Mouse (Mus musculus) forebrain, embryonic 10.5 days (tissue): Measurements from ENCODE around the gene Arpc1b. TPM values are rescaled to one million over a fixed set of nuclear protein-coding genes. Genes with fewer than 3 reads are reported as not detected.
"Not testable (repeated sequence)": the region's sequence is repeated elsewhere in the genome, so short reads cannot be mapped to it uniquely, and the experiment has no call there.

ENCODE experiments used
- DNase-seq: peaks from one replicate; pipeline ENCODE4 v3.0.0-alpha.2; 2017; ENCODE audit warnings: low spot score; ENCODE audit errors: extremely low spot score
- H3K27ac ChIP-seq: fragments of 300-500 bp; sonication (generic); 2 replicates; pipeline ENCODE4 v1.5.1; 2016; ENCODE audit warnings: mild to moderate bottlenecking
- H3K27me3 ChIP-seq: fragments of 300-500 bp; sonication (generic); 2 replicates; pipeline ENCODE4 v1.6.1; 2016; ENCODE audit warnings: mild to moderate bottlenecking; ENCODE audit not compliant: poor library complexity, severe bottlenecking
- H3K36me3 ChIP-seq: fragments of 300-500 bp; sonication (generic); replicated peaks from 2 replicates; pipeline ENCODE4 v1.6.1; 2016; ENCODE audit warnings: mild to moderate bottlenecking, moderate library complexity
- H3K4me1 ChIP-seq: fragments of 300-500 bp; sonication (generic); 2 replicates; pipeline ENCODE4 v1.6.1; 2016
- H3K4me3 ChIP-seq: fragments of 300-500 bp; sonication (generic); 2 replicates; pipeline ENCODE4 v1.5.1; 2016; ENCODE audit warnings: mild to moderate bottlenecking, moderate library complexity
- H3K9me3 ChIP-seq: fragments of 300-500 bp; sonication (generic); 2 replicates; pipeline ENCODE4 v1.6.1; 2016; ENCODE audit warnings: mild to moderate bottlenecking, moderate library complexity
- WGBS: fragments of 180-500 bp; shearing (Covaris S2); methylation state at CpG from one replicate; pipeline ENCODE4 v1.1.7; 2016; 5-methylcytosine and 5-hydroxymethylcytosine counted together
- polyA plus RNA-seq: library from polyadenylated mRNA; unstranded; fragments of >200 nt; fragmentation: Nextera tagmentation; extraction: Ambion mirVana; gene quantifications from 2 replicates; pipeline ENCODE4 v1.2.1, GENCODE M21; 2016

Gene Arpc1b
- polyA plus RNA-seq, 1 experiment from 2014 or later: 82.9 TPM

GRCm38 (mm10) chr5:145096195-145096594 lies 17.8 kb upstream of the Arpc1b start:
- 87% methylated on average over 4 of the region's 4 CpGs for WGBS
- H3K4me3 ChIP-seq: no peak overlapping the region
- peaks cover 98% of the 10 kb centered on the region for H3K36me3 ChIP-seq
- no peaks in the 10 kb centered on the region for H3K27me3 ChIP-seq
- H3K4me1 ChIP-seq: no peaks in the 10 kb centered on the region
- no peak overlapping the region for H3K27ac ChIP-seq
- no peak for DNase-seq
- no peaks in the 10 kb centered on the region for H3K9me3 ChIP-seq

GRCm38 (mm10) chr5:145098340-145098821 lies 15.6 kb upstream of the Arpc1b start:
- no peak for DNase-seq
- Histone ChIP-seq H3K27ac (no peak overlapping the region), H3K36me3 (peaks cover 98% of the 10 kb centered on the region), H3K4me1 (no peaks in the 10 kb centered on the region), H3K9me3 (no peaks in the 10 kb centered on the region), H3K4me3 (no peak overlapping the region), H3K27me3 (no peaks in the 10 kb centered on the region)
- 92% methylated on average over 10 of the region's 10 CpGs for WGBS

GRCm38 (mm10) chr5:145100960-145101359 lies 13.1 kb upstream of the Arpc1b start:
- WGBS: 98% methylated on average over 9 of the region's 9 CpGs
- H3K27me3 ChIP-seq: no peaks in the 10 kb centered on the region

GRCm38 (mm10) chr5:145101451-145101850 lies 12.6 kb upstream of the Arpc1b start:
- 95% methylated on average over 11 of the region's 11 CpGs for WGBS
- DNase-seq, H3K27me3 ChIP-seq, H3K4me1 ChIP-seq, H3K4me3 ChIP-seq, H3K27ac ChIP-seq, H3K9me3 ChIP-seq: not testable (repeated sequence)
- peaks cover 98% of the 10 kb centered on the region for H3K36me3 ChIP-seq

More at GRCm38 (mm10) chr5:145100960-145101359, 13.1 kb upstream of the Arpc1b start:
- Histone ChIP-seq H3K9me3 (no peaks in the 10 kb centered on the region), H3K4me1 (no peaks in the 10 kb centered on the region), H3K27ac (no peak overlapping the region), H3K4me3 (no peak overlapping the region), H3K36me3 (peaks cover 98% of the 10 kb centered on the region)
- DNase-seq: no peak

- peaks cover 98% of the 10 kb centered on the region for H3K36me3 ChIP-seq
- no peak overlapping the region for H3K27ac ChIP-seq
- no peaks in the 10 kb centered on the region for H3K9me3 ChIP-seq
- H3K4me3 ChIP-seq: no peak overlapping the region
- no peaks in the 10 kb centered on the region for H3K27me3 ChIP-seq
- 95% methylated on average over 4 of the region's 4 CpGs for WGBS
- no peak for DNase-seq
- H3K4me1 ChIP-seq: no peaks in the 10 kb centered on the region
These were observed 11.3 kb upstream of the Arpc1b start for GRCm38 (mm10) chr5:145102706-145103105.

- WGBS: 74% methylated on average over 9 of the region's 9 CpGs
- no peak for DNase-seq
- H3K36me3 ChIP-seq: peaks cover 100% of the 10 kb centered on the region
- H3K9me3 ChIP-seq: no peaks in the 10 kb centered on the region
- H3K27me3 ChIP-seq: no peaks in the 10 kb centered on the region
- no peaks in the 10 kb centered on the region for H3K4me1 ChIP-seq
- no peak overlapping the region for H3K4me3 ChIP-seq
- H3K27ac ChIP-seq: no peak overlapping the region
These were observed 9.7 kb upstream of the Arpc1b start for GRCm38 (mm10) chr5:145104328-145104727.

- no peak for DNase-seq
- Histone ChIP-seq H3K36me3 (peaks cover 100% of the 10 kb centered on the region), H3K4me1 (no peaks in the 10 kb centered on the region), H3K27me3 (no peaks in the 10 kb centered on the region), H3K27ac (no peak overlapping the region), H3K4me3 (no peak overlapping the region), H3K9me3 (no peaks in the 10 kb centered on the region)
- WGBS: 94% methylated on average over 9 of the region's 9 CpGs
These were observed 8.2 kb upstream of the Arpc1b start for GRCm38 (mm10) chr5:145105694-145106275.

GRCm38 (mm10) chr5:145110401-145110800 lies 3.6 kb upstream of the Arpc1b start:
- Histone ChIP-seq H3K4me3 (no peak overlapping the region), H3K27ac (no peak overlapping the region), H3K36me3 (peaks cover 62% of the 10 kb centered on the region), H3K27me3 (peaks cover 31% of the 10 kb centered on the region), H3K4me1 (peaks cover 15% of the 10 kb centered on the region), H3K9me3 (no peaks in the 10 kb centered on the region)
- DNase-seq: no peak
- WGBS: 89% methylated on average over 6 of the region's 6 CpGs

GRCm38 (mm10) chr5:145112566-145112965 lies 1.4 kb upstream of the Arpc1b start:
- WGBS: 80% methylated on average over 8 of the region's 8 CpGs
- no peak overlapping the region for H3K4me3 ChIP-seq
- peaks cover 15% of the 10 kb centered on the region for H3K4me1 ChIP-seq
- H3K27me3 ChIP-seq: peaks cover 38% of the 10 kb centered on the region
- no peak overlapping the region for H3K27ac ChIP-seq
- no peak for DNase-seq
- peaks cover 40% of the 10 kb centered on the region for H3K36me3 ChIP-seq
- no peaks in the 10 kb centered on the region for H3K9me3 ChIP-seq

GRCm38 (mm10) chr5:145113416-145113815 lies 599 bp upstream of the Arpc1b start:
- no peak for DNase-seq
- Histone ChIP-seq H3K4me1 (peaks cover 15% of the 10 kb centered on the region), H3K27me3 (peaks cover 38% of the 10 kb centered on the region), H3K27ac (no peak overlapping the region), H3K9me3 (no peaks in the 10 kb centered on the region), H3K36me3 (peaks cover 31% of the 10 kb centered on the region), H3K4me3 (peak overlapping the region; percentile 62)
- 43% methylated on average over 2 of the region's 2 CpGs for WGBS

- DNase-seq: no peak
- Histone ChIP-seq H3K9me3 (no peaks in the 10 kb centered on the region), H3K4me1 (peaks cover 15% of the 10 kb centered on the region), H3K4me3 (peak overlapping the region; percentile 62), H3K27me3 (peaks cover 38% of the 10 kb centered on the region), H3K36me3 (peaks cover 17% of the 10 kb centered on the region), H3K27ac (peak overlapping the region; percentile 78)
- 20% methylated on average over 40 of the region's 40 CpGs for WGBS
These were observed 825 bp downstream of the Arpc1b start for GRCm38 (mm10) chr5:145114606-145115473.

GRCm38 (mm10) chr5:145115736-145116135 lies 1.7 kb downstream of the Arpc1b start:
- H3K27ac ChIP-seq: no peak overlapping the region

GRCm38 (mm10) chr5:145116316-145116715 lies 2.3 kb downstream of the Arpc1b start:
- WGBS: 60% methylated on average over 4 of the region's 4 CpGs
- H3K27ac ChIP-seq: no peak overlapping the region
- peaks cover 3% of the 10 kb centered on the region; the same call in 1 of the 2 replicates for H3K36me3 ChIP-seq
- DNase-seq: no peak
- H3K9me3 ChIP-seq: no peaks in the 10 kb centered on the region
- H3K27me3 ChIP-seq: peaks cover 38% of the 10 kb centered on the region
- peaks cover 18% of the 10 kb centered on the region for H3K4me1 ChIP-seq
- H3K4me3 ChIP-seq: no peak overlapping the region

More at GRCm38 (mm10) chr5:145115736-145116135, 1.7 kb downstream of the Arpc1b start:
- Histone ChIP-seq H3K27me3 (peaks cover 38% of the 10 kb centered on the region), H3K9me3 (no peaks in the 10 kb centered on the region), H3K36me3 (peaks cover 8% of the 10 kb centered on the region), H3K4me3 (no peak overlapping the region), H3K4me1 (peaks cover 15% of the 10 kb centered on the region)
- 97% methylated on average over 5 of the region's 5 CpGs for WGBS
- no peak for DNase-seq
